Mouse (Mus musculus): Measurements from ENCODE around the gene Kat2b. TPM values are rescaled to one million over a fixed set of nuclear protein-coding genes. Genes with fewer than 3 reads are reported as not detected.
"Not testable (repeated sequence)": the region's sequence is repeated elsewhere in the genome, so short reads cannot be mapped to it uniquely, and the experiment has no call there.

Gene Kat2b
- total and polyA plus RNA-seq, 3 experiments, result 2.4 to 52.2 (median 27.1) TPM

DNA sequence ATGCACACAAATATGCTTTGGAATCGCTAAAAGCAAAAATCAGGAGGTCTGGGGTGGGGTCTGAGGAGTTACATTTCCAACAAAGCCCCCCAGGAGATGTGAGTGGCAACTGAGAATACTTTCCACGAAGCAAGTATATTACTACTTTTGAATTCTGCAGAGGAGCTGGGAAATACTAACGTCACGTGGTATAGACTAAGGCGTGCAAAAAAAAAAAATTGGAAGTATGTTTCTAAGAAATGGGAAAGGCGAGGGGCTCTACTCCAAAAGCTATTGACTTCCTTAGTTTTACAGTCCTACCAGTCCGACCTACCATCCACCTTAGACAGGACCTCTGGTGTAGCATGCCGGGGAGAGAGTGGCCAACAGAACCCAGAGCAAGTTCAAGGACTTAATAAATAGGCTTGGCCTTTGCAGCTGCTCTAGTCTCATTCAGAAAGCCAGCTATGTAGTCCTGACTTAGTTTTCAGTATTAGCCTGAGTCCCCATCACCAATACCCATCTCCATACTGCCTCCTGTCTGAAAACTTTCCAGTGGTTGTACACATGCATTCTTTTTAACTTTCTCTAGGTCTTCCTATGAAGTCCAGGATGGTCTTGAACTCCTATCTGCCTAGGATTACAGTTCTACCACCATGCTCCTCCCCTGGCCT is 2.2 kb downstream of the Kat2b start:
- DNase-seq (ENCODE audit: low spot score) (no peak), ATAC-seq (ENCODE audit: extremely low read depth, insufficient number of reproducible peaks, low FRiP score, poor library complexity, severe bottlenecking) (no peak)
- peak overlapping the region; percentile 94 for H3K4me3 ChIP-seq (ENCODE audit: low read depth, low read length)
- no peaks in the 10 kb centered on the region for H3K9me3 ChIP-seq (replicated peaks)
- H3K36me3 ChIP-seq (replicated peaks), result peaks cover 9% of the 10 kb centered on the region
- H3K4me1 ChIP-seq (ENCODE audit: insufficient read depth, low read depth, low read length), result peaks cover 55% of the 10 kb centered on the region
- TF ChIP-seq TAL1 (conservative IDR thresholded peaks at IDR 0.05; ENCODE audit: low read depth, low read length) (no peak), GATA2 (IDR thresholded peaks at IDR 0.05; ENCODE audit: borderline replicate concordance, low read depth, low read length) (no peak), POLR2AphosphoS5 (IDR thresholded peaks at IDR 0.05; ENCODE audit: insufficient replicate concordance, low read depth, low read length) (no peak), CTCF (IDR thresholded peaks at IDR 0.05; ENCODE audit: low read depth, low read length) (no peak), GATA1 (IDR thresholded peaks at IDR 0.05; ENCODE audit: borderline replicate concordance, low read length) (no peak)
- no peaks in the 10 kb centered on the region for H3K27me3 ChIP-seq (ENCODE audit: insufficient read depth, low read length)

DNA sequence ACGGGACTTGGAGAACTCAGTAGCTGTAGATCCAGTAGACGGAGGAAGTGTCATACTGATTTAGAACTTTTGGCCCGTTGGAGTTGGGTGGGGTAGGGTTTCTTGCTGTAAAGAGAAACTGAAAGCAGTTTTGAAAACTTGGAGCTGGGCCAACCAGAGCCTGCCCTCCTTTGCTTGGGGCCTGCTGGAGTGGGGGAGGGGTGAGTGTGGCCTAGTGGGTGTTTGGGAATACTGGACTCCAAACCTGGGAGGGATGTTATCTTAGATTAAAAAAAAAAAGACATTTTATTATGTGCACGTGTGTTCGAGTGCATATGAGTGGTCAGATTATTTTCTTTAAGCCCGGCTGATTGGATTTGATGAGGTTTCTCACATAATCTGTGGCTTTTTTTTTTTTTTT is 3.2 kb downstream of the Kat2b start:
- no peak for TF ChIP-seq CTCF (IDR thresholded peaks at IDR 0.05; ENCODE audit: low read depth, low read length)
- TF ChIP-seq GATA1 (IDR thresholded peaks at IDR 0.05; ENCODE audit: borderline replicate concordance, low read length), result no peak
- ATAC-seq (ENCODE audit: extremely low read depth, insufficient number of reproducible peaks, low FRiP score, poor library complexity, severe bottlenecking), result no peak
- H3K27me3 ChIP-seq (ENCODE audit: insufficient read depth, low read length), result no peaks in the 10 kb centered on the region
- H3K9me3 ChIP-seq (replicated peaks), result no peaks in the 10 kb centered on the region
- peaks cover 13% of the 10 kb centered on the region for H3K36me3 ChIP-seq (replicated peaks)
- H3K4me3 ChIP-seq (ENCODE audit: low read depth, low read length), result peak overlapping the region; percentile 63
- H3K4me1 ChIP-seq (ENCODE audit: insufficient read depth, low read depth, low read length), result peaks cover 60% of the 10 kb centered on the region
- DNase-seq (ENCODE audit: low spot score), result no peak

DNA sequence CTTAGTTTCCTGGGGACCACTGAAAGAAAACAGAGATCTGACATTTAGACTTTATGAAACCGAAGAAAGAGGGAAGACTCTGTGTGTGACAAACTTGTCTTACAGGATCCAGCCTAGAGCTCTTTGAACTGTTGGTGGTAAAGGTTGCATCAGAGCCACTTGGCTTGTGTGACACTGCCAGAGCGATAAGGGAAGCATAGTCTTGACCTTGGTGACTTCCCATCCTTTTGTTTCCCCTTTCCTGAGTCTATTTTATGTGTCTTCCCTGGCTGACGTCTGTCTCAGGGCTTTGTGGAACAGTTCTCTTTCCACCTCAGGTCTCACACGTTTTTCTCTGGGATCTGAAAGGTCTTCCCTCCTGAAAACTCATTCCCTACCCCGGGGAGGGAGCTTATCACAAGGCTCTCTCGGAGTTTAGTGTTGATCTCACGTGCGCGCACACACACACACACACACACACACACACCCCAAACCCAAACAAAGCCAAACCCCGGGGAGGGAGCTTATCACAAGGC is 3.8 kb downstream of the Kat2b start:
- peaks cover 13% of the 10 kb centered on the region for H3K36me3 ChIP-seq (replicated peaks)
- H3K27me3 ChIP-seq (ENCODE audit: insufficient read depth, low read length), result no peaks in the 10 kb centered on the region
- H3K4me1 ChIP-seq (ENCODE audit: insufficient read depth, low read depth, low read length), result peaks cover 60% of the 10 kb centered on the region
- H3K4me3 ChIP-seq (ENCODE audit: low read depth, low read length), result peak overlapping the region; percentile 63; the same call in 1 of the 2 replicates
- no peaks in the 10 kb centered on the region for H3K9me3 ChIP-seq (replicated peaks)
- TF ChIP-seq POLR2AphosphoS5 (IDR thresholded peaks at IDR 0.05; ENCODE audit: insufficient replicate concordance, low read depth, low read length), result no peak
- TF ChIP-seq GATA2 (IDR thresholded peaks at IDR 0.05; ENCODE audit: borderline replicate concordance, low read depth, low read length), result no peak
- TF ChIP-seq TAL1 (conservative IDR thresholded peaks at IDR 0.05; ENCODE audit: low read depth, low read length), result no peak
- TF ChIP-seq CTCF (IDR thresholded peaks at IDR 0.05; ENCODE audit: low read depth, low read length), result no peak
- no peak for TF ChIP-seq GATA1 (IDR thresholded peaks at IDR 0.05; ENCODE audit: borderline replicate concordance, low read length)
- ATAC-seq (ENCODE audit: extremely low read depth, insufficient number of reproducible peaks, low FRiP score, poor library complexity, severe bottlenecking) (peak; percentile 30; the same call in 1 of the 2 replicates), DNase-seq (ENCODE audit: low spot score) (peak; percentile 26)

DNA sequence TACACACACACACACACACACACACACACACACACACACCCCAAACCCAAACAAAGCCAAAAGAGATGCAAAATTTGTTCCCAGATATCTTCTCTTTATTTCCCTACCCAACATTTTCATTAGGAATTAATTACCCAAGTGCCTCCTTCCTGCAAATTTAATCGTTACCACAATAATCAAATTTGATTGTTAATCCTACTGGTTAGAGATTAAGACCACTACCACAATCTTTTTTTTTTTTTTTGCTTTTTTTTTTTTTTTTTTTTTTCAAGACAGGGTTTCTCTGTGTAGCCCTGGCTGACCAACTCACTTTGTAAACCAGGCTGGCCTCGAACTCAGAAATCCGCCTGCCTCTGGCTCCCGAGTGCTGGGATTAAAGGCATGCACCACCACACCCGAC is 4.3 kb downstream of the Kat2b start:
- not testable (repeated sequence) for H3K27me3 ChIP-seq (ENCODE audit: insufficient read depth, low read length); DNase-seq (ENCODE audit: low spot score); ATAC-seq (ENCODE audit: extremely low read depth, insufficient number of reproducible peaks, low FRiP score, poor library complexity, severe bottlenecking); H3K4me3 ChIP-seq (ENCODE audit: low read depth, low read length); H3K9me3 ChIP-seq (replicated peaks)
- peaks cover 14% of the 10 kb centered on the region for H3K36me3 ChIP-seq (replicated peaks)
- H3K4me1 ChIP-seq (ENCODE audit: insufficient read depth, low read depth, low read length), result peaks cover 57% of the 10 kb centered on the region

DNA sequence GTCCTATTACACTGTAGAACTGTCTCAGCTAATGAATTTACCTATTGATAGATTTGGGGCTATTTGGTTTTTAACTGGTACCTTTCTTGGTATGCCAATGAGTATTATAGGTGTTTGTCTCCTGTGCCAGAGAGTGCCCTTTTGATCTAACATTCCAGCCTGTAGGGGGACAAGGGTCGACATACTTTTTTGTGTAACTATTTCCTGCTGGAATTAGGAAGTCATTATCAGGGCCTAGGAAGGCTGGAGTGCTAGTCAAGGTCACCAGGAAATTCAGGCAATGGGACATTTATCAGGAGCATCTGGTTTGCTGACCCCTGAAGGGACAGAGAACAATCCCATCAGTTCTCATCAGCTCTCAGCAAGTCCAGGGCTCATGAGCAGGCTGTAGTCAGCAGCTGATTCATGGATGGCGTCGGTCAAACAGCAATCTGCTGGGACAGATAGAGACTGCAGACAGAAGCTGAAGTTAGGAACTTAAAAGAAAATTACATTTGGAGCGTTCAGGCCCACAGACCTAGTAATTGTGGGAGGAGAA is 6.4 kb downstream of the Kat2b start:
- ATAC-seq (ENCODE audit: extremely low read depth, insufficient number of reproducible peaks, low FRiP score, poor library complexity, severe bottlenecking), result no peak
- H3K4me1 ChIP-seq (ENCODE audit: insufficient read depth, low read depth, low read length), result peaks cover 58% of the 10 kb centered on the region

DNA sequence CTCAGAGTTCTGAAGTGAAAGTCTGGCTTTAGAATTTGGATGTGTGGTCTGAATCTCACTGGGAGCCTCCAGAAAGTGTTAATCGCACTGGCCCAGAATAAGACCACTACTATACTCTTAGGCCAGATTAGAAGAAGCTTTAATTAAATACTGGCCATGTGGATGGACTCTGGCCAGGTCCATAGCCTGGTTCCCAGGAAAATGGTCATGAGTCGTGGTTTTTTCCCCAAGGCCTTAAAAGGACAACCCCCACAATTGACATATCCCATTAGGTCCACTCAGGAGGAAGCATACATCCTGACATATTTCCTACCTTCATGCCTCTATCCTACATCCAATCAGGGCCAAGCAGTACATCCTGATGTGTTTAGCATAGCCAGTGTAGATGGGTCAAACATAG is 10.5 kb downstream of the Kat2b start:
- H3K9me3 ChIP-seq (replicated peaks), result no peaks in the 10 kb centered on the region
- H3K27me3 ChIP-seq (ENCODE audit: insufficient read depth, low read length), result no peaks in the 10 kb centered on the region
- H3K4me3 ChIP-seq (ENCODE audit: low read depth, low read length), result no peak overlapping the region
- no peak for DNase-seq (ENCODE audit: low spot score)
- TF ChIP-seq POLR2AphosphoS5 (IDR thresholded peaks at IDR 0.05; ENCODE audit: insufficient replicate concordance, low read depth, low read length), result no peak
- no peak for TF ChIP-seq CTCF (IDR thresholded peaks at IDR 0.05; ENCODE audit: low read depth, low read length)
- TF ChIP-seq GATA1 (IDR thresholded peaks at IDR 0.05; ENCODE audit: borderline replicate concordance, low read length), result no peak
- no peak for TF ChIP-seq TAL1 (conservative IDR thresholded peaks at IDR 0.05; ENCODE audit: low read depth, low read length)
- no peak for TF ChIP-seq GATA2 (IDR thresholded peaks at IDR 0.05; ENCODE audit: borderline replicate concordance, low read depth, low read length)
- H3K36me3 ChIP-seq (replicated peaks), result peaks cover 40% of the 10 kb centered on the region
- no peak for ATAC-seq (ENCODE audit: extremely low read depth, insufficient number of reproducible peaks, low FRiP score, poor library complexity, severe bottlenecking)
- peaks cover 51% of the 10 kb centered on the region for H3K4me1 ChIP-seq (ENCODE audit: insufficient read depth, low read depth, low read length)

More for the DNA sequence above, 6.4 kb downstream of the Kat2b start:
- Histone ChIP-seq H3K9me3 (replicated peaks) (no peaks in the 10 kb centered on the region), H3K4me3 (ENCODE audit: low read depth, low read length) (no peak overlapping the region), H3K27me3 (ENCODE audit: insufficient read depth, low read length) (no peaks in the 10 kb centered on the region), H3K36me3 (replicated peaks) (peaks cover 26% of the 10 kb centered on the region)
- no peak for DNase-seq (ENCODE audit: low spot score)
- TF ChIP-seq GATA1 (IDR thresholded peaks at IDR 0.05; ENCODE audit: borderline replicate concordance, low read length) (no peak), TAL1 (conservative IDR thresholded peaks at IDR 0.05; ENCODE audit: low read depth, low read length) (no peak), CTCF (IDR thresholded peaks at IDR 0.05; ENCODE audit: low read depth, low read length) (no peak), POLR2AphosphoS5 (IDR thresholded peaks at IDR 0.05; ENCODE audit: insufficient replicate concordance, low read depth, low read length) (no peak), GATA2 (IDR thresholded peaks at IDR 0.05; ENCODE audit: borderline replicate concordance, low read depth, low read length) (no peak)
